Mouse (Mus musculus) lung, postnatal 0 days (tissue): Measurements from ENCODE around the gene Mycl.

Source experiments
- CTCF ChIP-seq: IDR thresholded peaks from 2 replicates; pipeline ENCODE4 v1.5.1; 2016; ENCODE audit warnings: antibody characterized with exemption, mild to moderate bottlenecking
- EP300 ChIP-seq: IDR thresholded peaks from 2 replicates; pipeline ENCODE4 v1.6.1; 2016; ENCODE audit warnings: antibody characterized with exemption, mild to moderate bottlenecking, control low read depth

DNA sequence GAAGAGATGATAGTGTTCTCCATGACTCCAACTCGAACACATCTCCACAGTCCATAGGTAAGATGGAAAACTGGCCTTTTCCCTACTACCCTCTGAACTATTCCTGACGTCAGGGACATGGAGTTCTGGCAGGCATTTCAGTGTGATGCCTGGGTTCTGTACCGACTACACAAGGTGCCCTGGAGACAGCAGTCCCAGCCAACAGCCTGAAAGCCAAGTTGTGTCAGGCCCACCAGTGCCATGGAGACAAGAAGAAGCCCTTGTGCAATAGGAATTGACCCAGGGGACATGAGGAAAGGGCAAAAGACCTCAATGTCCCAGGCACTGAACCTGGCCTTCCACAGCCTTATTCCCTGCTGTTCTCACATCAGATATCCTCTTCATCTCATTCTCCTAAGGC is 15.6 kb upstream of the Mycl start:
- no peak for TF ChIP-seq EP300
- TF ChIP-seq CTCF = no peak
